Mouse (Mus musculus) cerebellum, adult 11-12 months (tissue): Measurements from ENCODE around the gene Azin2.
A peak's percentile ranks its signal among the peaks of the same experiment; 100 is the strongest.

Experiments used
- DNase-seq: peaks from one replicate; pipeline ENCODE4 v3.0.0; 2022

Gene Azin2

GRCm38 (mm10) chr4:128976577-128976976 lies 14.3 kb upstream of the Azin2 start:
- DNase-seq: no peak

GRCm38 (mm10) chr4:128974677-128975076 lies 12.4 kb upstream of the Azin2 start:
- no peak for DNase-seq

- peak; percentile 66 for DNase-seq
Observed at GRCm38 (mm10) chr4:128971065-128971694, 8.9 kb upstream of the Azin2 start.

- no peak for DNase-seq
Observed at GRCm38 (mm10) chr4:128970417-128970807, 8.2 kb upstream of the Azin2 start.

- no peak for DNase-seq
Observed at GRCm38 (mm10) chr4:128969607-128970416, 7.6 kb upstream of the Azin2 start.

GRCm38 (mm10) chr4:128969081-128969480 lies 6.8 kb upstream of the Azin2 start:
- DNase-seq: no peak

GRCm38 (mm10) chr4:128966751-128967150 lies 4.5 kb upstream of the Azin2 start:
- no peak for DNase-seq

- DNase-seq: no peak
Observed at GRCm38 (mm10) chr4:128962926-128963290, 666 bp upstream of the Azin2 start.

GRCm38 (mm10) chr4:128961301-128962028 lies 777 bp downstream of the Azin2 start:
- peak; percentile 37 for DNase-seq

- DNase-seq: peak; percentile 41
Observed at GRCm38 (mm10) chr4:128959676-128960075, 2.6 kb downstream of the Azin2 start.

GRCm38 (mm10) chr4:128958849-128959248 lies 3.4 kb downstream of the Azin2 start:
- DNase-seq: no peak

- DNase-seq: no peak
Observed at GRCm38 (mm10) chr4:128958156-128958555, 4.1 kb downstream of the Azin2 start.

GRCm38 (mm10) chr4:128957155-128957911 lies 4.9 kb downstream of the Azin2 start:
- DNase-seq: peak; percentile 37

- DNase-seq: no peak
Observed at GRCm38 (mm10) chr4:128953851-128954250, 8.4 kb downstream of the Azin2 start.

- no peak for DNase-seq
Observed at GRCm38 (mm10) chr4:128950461-128950860, 11.8 kb downstream of the Azin2 start.

GRCm38 (mm10) chr4:128949470-128950005 lies 12.7 kb downstream of the Azin2 start:
- no peak for DNase-seq

- DNase-seq: no peak
Observed at GRCm38 (mm10) chr4:128948137-128948674, 14.0 kb downstream of the Azin2 start.

- no peak for DNase-seq
Observed at GRCm38 (mm10) chr4:128947326-128947933, 14.8 kb downstream of the Azin2 start.

GRCm38 (mm10) chr4:128946736-128947135 lies 15.5 kb downstream of the Azin2 start:
- no peak for DNase-seq

GRCm38 (mm10) chr4:128942346-128942745 lies 19.9 kb downstream of the Azin2 start:
- no peak for DNase-seq

GRCm38 (mm10) chr4:128935595-128935994 lies 26.6 kb downstream of the Azin2 start:
- DNase-seq: no peak

- DNase-seq: no peak
Observed at GRCm38 (mm10) chr4:128932783-128933182, 29.5 kb downstream of the Azin2 start.
